Mouse (Mus musculus) CH12.LX (cell line): ENCODE measurements around the gene AY761185. TPM values are rescaled to one million over a fixed set of nuclear protein-coding genes. Genes with fewer than 3 reads are reported as not detected.

Source experiments
- DNase-seq: peaks from one replicate; pipeline ENCODE4 v3.0.0-alpha.2; 2013; ENCODE audit errors: extremely low read depth
- H3K27ac ChIP-seq: 2 replicates; pipeline ENCODE4 v1.5.1; 2012; ENCODE audit warnings: low read depth, mild to moderate bottlenecking, control low read depth, moderate library complexity; ENCODE audit not compliant: insufficient read depth
- H3K27me3 ChIP-seq: replicated peaks from 2 replicates; pipeline ENCODE3; 2012; ENCODE audit warnings: inconsistent platforms
- H3K36me3 ChIP-seq, 2 experiments: replicated peaks in 1 of 2; 2 replicates each; pipeline versions ENCODE3 to v1.6.1; 2012; ENCODE audit warnings: inconsistent platforms in 1 of 2, low read length in 1 of 2, mild to moderate bottlenecking in 1 of 2, mixed read lengths in 1 of 2, moderate library complexity in 1 of 2; ENCODE audit not compliant: control insufficient read depth in 1 of 2, insufficient read depth in 1 of 2
- H3K4me1 ChIP-seq, 2 experiments: 2 replicates each; pipeline ENCODE4 v1.6.1; 2012; ENCODE audit warnings: inconsistent platforms in 1 of 2, moderate library complexity in 1 of 2; ENCODE audit not compliant: insufficient read depth in 2 of 2, control insufficient read depth in 1 of 2
- H3K4me2 ChIP-seq: 2 replicates; pipeline ENCODE4 v1.6.1; 2012; ENCODE audit warnings: low read depth, mild to moderate bottlenecking, control low read depth; ENCODE audit not compliant: poor library complexity, insufficient read depth, severe bottlenecking
- H3K4me3 ChIP-seq, 3 experiments: fragments of 150-350 bp in 1 of 3; sonication (generic) in 1 of 3; replicated peaks in 1 of 3; 2 replicates each; pipeline versions ENCODE3 to v1.5.1; 2011 to 2012; ENCODE audit warnings: low read depth in 2 of 3, low read length in 2 of 3, mild to moderate bottlenecking in 2 of 3, moderate library complexity in 2 of 3, control low read depth in 1 of 3, improper control_type of control experiment in 1 of 3, inconsistent platforms in 1 of 3, mixed read lengths in 1 of 3; ENCODE audit not compliant: poor library complexity in 1 of 3
- H3K79me2 ChIP-seq: replicated peaks from 2 replicates; pipeline ENCODE4 v1.6.1; 2012; ENCODE audit warnings: mild to moderate bottlenecking, moderate library complexity; ENCODE audit not compliant: control insufficient read depth, poor library complexity, insufficient read depth, severe bottlenecking; ENCODE audit errors: extremely low read depth
- H3K9ac ChIP-seq: 2 replicates; pipeline ENCODE4 v1.6.1; 2012; ENCODE audit warnings: low read depth, mild to moderate bottlenecking, control low read depth, moderate library complexity; ENCODE audit not compliant: insufficient read depth
- H3K9me3 ChIP-seq: replicated peaks from 2 replicates; pipeline ENCODE3; 2012; ENCODE audit warnings: low read length, inconsistent platforms, mixed read lengths
- E2F4 ChIP-seq: IDR thresholded peaks from 2 replicates; pipeline ENCODE4 v1.6.1; 2011; ENCODE audit warnings: low read depth, low read length, improper control_type of control experiment; ENCODE audit not compliant: insufficient replicate concordance
- ELF1 ChIP-seq: IDR thresholded peaks from 2 replicates; pipeline ENCODE4 v1.6.1; 2014; ENCODE audit warnings: low read depth, mild to moderate bottlenecking, inconsistent platforms, low read length, improper control_type of control experiment
- HCFC1 ChIP-seq: IDR thresholded peaks from 2 replicates; pipeline ENCODE4 v1.6.1; 2012; ENCODE audit warnings: low read depth, mild to moderate bottlenecking, inconsistent platforms, low read length, improper control_type of control experiment
- JUN ChIP-seq: IDR thresholded peaks from 2 replicates; pipeline ENCODE4 v1.6.1; 2011; ENCODE audit warnings: low read depth, mild to moderate bottlenecking, low read length, improper control_type of control experiment, moderate library complexity; ENCODE audit not compliant: insufficient read depth
- JUND ChIP-seq: conservative IDR thresholded peaks from 2 replicates; pipeline ENCODE4 v1.6.1; 2011; ENCODE audit warnings: low read depth, low read length, improper control_type of control experiment
- MAX ChIP-seq: IDR thresholded peaks from 2 replicates; pipeline ENCODE4 v1.6.1; 2011; ENCODE audit warnings: low read length, improper control_type of control experiment
- MYC ChIP-seq: IDR thresholded peaks from 2 replicates; pipeline ENCODE4 v1.6.1; 2011; ENCODE audit warnings: low read depth, mild to moderate bottlenecking, improper control_type of control experiment, low read length
- RAD21 ChIP-seq: IDR thresholded peaks from 2 replicates; pipeline ENCODE4 v1.6.1; 2011; ENCODE audit warnings: low read depth, mild to moderate bottlenecking, low read length, improper control_type of control experiment, moderate library complexity
- RCOR1 ChIP-seq: conservative IDR thresholded peaks from 2 replicates; pipeline ENCODE4 v1.6.1; 2012; ENCODE audit warnings: low read depth, mild to moderate bottlenecking, inconsistent platforms, low read length, improper control_type of control experiment
- SIN3A ChIP-seq: IDR thresholded peaks from 2 replicates; pipeline ENCODE4 v1.6.1; 2012; ENCODE audit warnings: low read length, improper control_type of control experiment, inconsistent platforms
- TCF12 ChIP-seq: IDR thresholded peaks from 2 replicates; pipeline ENCODE4 v1.6.1; 2014; ENCODE audit warnings: low read depth, mild to moderate bottlenecking, inconsistent platforms, low read length, improper control_type of control experiment
- ZC3H11A ChIP-seq: IDR thresholded peaks from 2 replicates; pipeline ENCODE4 v1.6.1; 2012; ENCODE audit warnings: low read depth, mild to moderate bottlenecking, inconsistent platforms, low read length, improper control_type of control experiment
- dilution Hi-C: fragments of 300-500 bp; cut with MboI; formaldehyde crosslinking; loops from 2 replicates; pipeline ENCODE4 v1.14.3; 2020; ENCODE audit warnings: low sequenced_read_pairs; ENCODE audit not compliant: extremely low pct_unique_long_range_greater_than_20kb, extremely low pct_ligation_motif_present
- in situ Hi-C: fragments of 300-500 bp; cut with MboI; formaldehyde crosslinking; loops from 3 replicates; pipeline ENCODE4 v1.14.3; 2019; ENCODE audit warnings: low sequenced_read_pairs, low pct_ligation_motif_present, low pct_unique_long_range_greater_than_20kb, mixed read lengths
- polyA plus RNA-seq: library from polyadenylated mRNA; unstranded; fragments of >175 nt; gene quantifications from 2 replicates; pipeline ENCODE4 v1.2.1, GENCODE M21; 2012; ENCODE audit warnings: low read depth; ENCODE audit not compliant: insufficient read length
- total RNA-seq, 2 experiments: library from RNA; depleted of rRNA; stranded (reverse); fragments of 300-350 nt in 1 of 2; fragments of >200 nt in 1 of 2; gene quantifications; 2 replicates each; pipeline ENCODE4 v1.2.3; 2012 to 2014

The AY761185 gene
- total and polyA plus RNA-seq, 3 experiments, result not detected

GRCm38 (mm10) chr8:20908256-20908655 is 36.3 kb downstream of the AY761185 start:
- Histone ChIP-seq H3K9ac (no peak overlapping the region), H3K36me3 (no peaks in the 10 kb centered on the region), H3K27ac (no peak overlapping the region), H3K4me1 (no peaks in the 10 kb centered on the region), H3K27me3 (peaks cover 6% of the 10 kb centered on the region), H3K79me2 (no peaks in the 10 kb centered on the region), H3K4me3 (no peak overlapping the region), H3K9me3 (no peaks in the 10 kb centered on the region), H3K4me2 (no peak overlapping the region)
- dilution Hi-C loops (no loop called here), in situ Hi-C loops (no loop called here)
- TF ChIP-seq HCFC1, result no peak
- TF ChIP-seq SIN3A, result no peak
- TF ChIP-seq TCF12, result no peak
- TF ChIP-seq E2F4, result no peak
- TF ChIP-seq RCOR1, result no peak
- no peak for TF ChIP-seq JUND
- no peak for DNase-seq

GRCm38 (mm10) chr8:20907119-20907518 is 37.4 kb downstream of the AY761185 start:
- dilution Hi-C loops, result no loop called here
- Histone ChIP-seq H3K79me2 (no peaks in the 10 kb centered on the region), H3K4me3 (no peak overlapping the region), H3K4me1 (no peaks in the 10 kb centered on the region), H3K4me2 (no peak overlapping the region), H3K9me3 (no peaks in the 10 kb centered on the region), H3K9ac (no peak overlapping the region), H3K27ac (no peak overlapping the region), H3K36me3 (no peaks in the 10 kb centered on the region), H3K27me3 (peaks cover 3% of the 10 kb centered on the region)
- no peak for DNase-seq
- TF ChIP-seq RAD21 (no peak), MAX (no peak), JUN (no peak), ZC3H11A (no peak), ELF1 (no peak)
- in situ Hi-C loops, result no loop called here

- Histone ChIP-seq H3K4me3 (no peak within 1 kb of the TSS), H3K9ac (no peak within 1 kb of the TSS), H3K36me3 (no peaks in the 10 kb centered on the region), H3K4me1 (no peaks in the 10 kb centered on the region), H3K27me3 (peaks cover 3% of the 10 kb centered on the region), H3K9me3 (peaks cover 5% of the 10 kb centered on the region), H3K79me2 (no peaks in the 10 kb centered on the region), H3K27ac (no peak within 1 kb of the TSS)
- DNase-seq, result no peak
- in situ Hi-C loops, result no loop called here
- dilution Hi-C loops, result no loop called here
- no peak for TF ChIP-seq MYC
- TF ChIP-seq, all 38 proteins: peak for 0
- H3K4me2 ChIP-seq, result no peak within 1 kb of the TSS
Observed at GRCm38 (mm10) chr8:20902527-20902926, 42.0 kb downstream of the AY761185 start, which contains the start of gene Gm15056. TSS of gene Gm15056 (minus strand) at chr8:20902627.

Other genes with a start within 250 kb of the AY761185 start
- gene Defb33, start 52.0 kb downstream of the AY761185 start, total RNA-seq (2012; rRNA removed), result not detected in 2 replicates
- gene Defb33, start 52.0 kb downstream of the AY761185 start, total RNA-seq (2014; rRNA removed), result not detected in 2 replicates
- gene Defb33, start 52.0 kb downstream of the AY761185 start, polyA plus RNA-seq, result not detected in 2 replicates
- gene Gm15056, start 42.1 kb downstream of the AY761185 start, total RNA-seq (2012; rRNA removed), result not detected in 2 replicates
- not detected in 2 replicates for gene Gm15056, start 42.1 kb downstream of the AY761185 start, total RNA-seq (2014; rRNA removed)
- not detected in 2 replicates for gene Gm15056, start 42.1 kb downstream of the AY761185 start, polyA plus RNA-seq
- gene Gm6040, start 22.6 kb downstream of the AY761185 start, total RNA-seq (2012; rRNA removed), result not detected in 2 replicates
- gene Gm6040, start 22.6 kb downstream of the AY761185 start, total RNA-seq (2014; rRNA removed), result not detected in 2 replicates
- not detected in 2 replicates for gene Gm6040, start 22.6 kb downstream of the AY761185 start, polyA plus RNA-seq
- gene Defa21, start 80.8 kb upstream of the AY761185 start, total RNA-seq (2012; rRNA removed), result not detected in 2 replicates
- gene Defa21, start 80.8 kb upstream of the AY761185 start, total RNA-seq (2014; rRNA removed), result not detected in 2 replicates
- gene Defa21, start 80.8 kb upstream of the AY761185 start, polyA plus RNA-seq, result not detected in 2 replicates
- not detected in 2 replicates for gene Defa23, start 110.3 kb upstream of the AY761185 start, total RNA-seq (2012; rRNA removed)
- not detected in 2 replicates for gene Defa23, start 110.3 kb upstream of the AY761185 start, total RNA-seq (2014; rRNA removed)
- not detected in 2 replicates for gene Defa23, start 110.3 kb upstream of the AY761185 start, polyA plus RNA-seq
- gene Defa35, start 120.3 kb upstream of the AY761185 start, total RNA-seq (2012; rRNA removed), result not detected in 2 replicates
- not detected in 2 replicates for gene Defa35, start 120.3 kb upstream of the AY761185 start, total RNA-seq (2014; rRNA removed)
- not detected in 2 replicates for gene Defa35, start 120.3 kb upstream of the AY761185 start, polyA plus RNA-seq
- not detected in 2 replicates for gene Defa25, start 139.7 kb upstream of the AY761185 start, total RNA-seq (2012; rRNA removed)
- gene Defa25, start 139.7 kb upstream of the AY761185 start, total RNA-seq (2014; rRNA removed), result not detected in 2 replicates
- gene Defa25, start 139.7 kb upstream of the AY761185 start, polyA plus RNA-seq, result not detected in 2 replicates
- gene Gm14851, start 151.3 kb upstream of the AY761185 start, total RNA-seq (2012; rRNA removed), result not detected in 2 replicates
- gene Gm14851, start 151.3 kb upstream of the AY761185 start, total RNA-seq (2014; rRNA removed), result not detected in 2 replicates
- gene Gm14851, start 151.3 kb upstream of the AY761185 start, polyA plus RNA-seq, result not detected in 2 replicates
- not detected in 2 replicates for gene Defa30, start 189.9 kb upstream of the AY761185 start, total RNA-seq (2012; rRNA removed)
- not detected in 2 replicates for gene Defa30, start 189.9 kb upstream of the AY761185 start, total RNA-seq (2014; rRNA removed)
- not detected in 2 replicates for gene Defa30, start 189.9 kb upstream of the AY761185 start, polyA plus RNA-seq
- not detected in 2 replicates for gene Defa22, start 217.6 kb upstream of the AY761185 start, total RNA-seq (2012; rRNA removed)
- gene Defa22, start 217.6 kb upstream of the AY761185 start, total RNA-seq (2014; rRNA removed), result not detected in 2 replicates
- gene Defa22, start 217.6 kb upstream of the AY761185 start, polyA plus RNA-seq, result not detected in 2 replicates
- gene Defa31, start 246.9 kb upstream of the AY761185 start, total RNA-seq (2012; rRNA removed), result not detected in 2 replicates
- gene Defa31, start 246.9 kb upstream of the AY761185 start, total RNA-seq (2014; rRNA removed), result not detected in 2 replicates
- gene Defa31, start 246.9 kb upstream of the AY761185 start, polyA plus RNA-seq, result not detected in 2 replicates